Mouse (Mus musculus) gastrocnemius, postnatal 4 days (tissue): ENCODE measurements at regions not wholly inside any gene's neighbourhood (a gene's known extent, or its start where the extent isn't known, plus 50 kb on each side); places are given as distances from the start of the nearest gene placed in this dataset.

Source experiments
- DNase-seq, 2 experiments: peaks; one replicate each; pipeline ENCODE4 v3.0.0; 2021 to 2022; ENCODE audit warnings: low spot score in 2 of 2, mixed read lengths in 2 of 2

- no peak for DNase-seq
Measured at GRCm38 (mm10) chr9:41395471-41395870, 234.0 kb upstream of the Ubash3b start.

- DNase-seq: no peak
Measured at GRCm38 (mm10) chr9:41391591-41392320, 230.3 kb upstream of the Ubash3b start.

GRCm38 (mm10) chr9:41379283-41379682 lies 217.8 kb upstream of the Ubash3b start:
- no peak for DNase-seq

GRCm38 (mm10) chr9:41378627-41379231 lies 217.2 kb upstream of the Ubash3b start:
- DNase-seq: no peak

- DNase-seq: no peak
Measured at GRCm38 (mm10) chr9:41377701-41378626, 216.5 kb upstream of the Ubash3b start.

GRCm38 (mm10) chr9:41376948-41377700 lies 215.6 kb upstream of the Ubash3b start:
- no peak for DNase-seq

- DNase-seq: peak in 1 of 2 experiments; percentile 24
Measured at GRCm38 (mm10) chr9:41375984-41376651, 214.6 kb upstream of the Ubash3b start.

- no peak for DNase-seq
Measured at GRCm38 (mm10) chr9:41374591-41375481, 213.3 kb upstream of the Ubash3b start.

GRCm38 (mm10) chr9:41366405-41366804 lies 204.9 kb upstream of the Ubash3b start:
- no peak for DNase-seq

- no peak for DNase-seq
Measured at GRCm38 (mm10) chr9:41365251-41365650, 203.8 kb upstream of the Ubash3b start.

GRCm38 (mm10) chr9:41364442-41365250 lies 203.1 kb upstream of the Ubash3b start:
- no peak for DNase-seq

GRCm38 (mm10) chr9:41360356-41360755 lies 198.9 kb upstream of the Ubash3b start:
- DNase-seq: no peak

GRCm38 (mm10) chr9:41359286-41359685 lies 197.8 kb upstream of the Ubash3b start:
- no peak for DNase-seq

GRCm38 (mm10) chr9:41345338-41345737 lies 183.8 kb upstream of the Ubash3b start:
- DNase-seq: no peak

- DNase-seq: no peak
Measured at GRCm38 (mm10) chr9:41337375-41337774, 175.9 kb upstream of the Ubash3b start.

- no peak for DNase-seq
Measured at GRCm38 (mm10) chr9:41336801-41337200, 175.3 kb upstream of the Ubash3b start.

- no peak for DNase-seq
Measured at GRCm38 (mm10) chr9:41334462-41335241, 173.2 kb upstream of the Ubash3b start.

- no peak for DNase-seq
Measured at GRCm38 (mm10) chr9:41333526-41333925, 172.0 kb upstream of the Ubash3b start.
